In genomic region chr8:122174133-122174930, GRCm38 (mm10) we compare ENCODE assay signal across 8 mouse cellular contexts.
DNase-seq lines count a peak whose midpoint lies in the region; ATAC-seq and TF ChIP-seq lines count a peak whose summit lies in the region.
"Had no signal": no experiment of that assay in that cellular context is flagged by ENCODE, and none has a peak within 500 bp of the region (broad histone marks: within the 10 kb centered on the region; RNA-seq: fewer than 3 reads in every experiment).

No protein-coding gene starts in this region.

- TF ChIP-seq EP300 in lung, postnatal 0 days (IDR thresholded peaks at IDR 0.05): no peak

- 28% methylated on average over 10 of the region's 10 CpGs for WGBS in lung, postnatal 0 days

- H3K4me2 ChIP-seq in lung, postnatal 0 days (replicated peaks; ENCODE audit: low read depth, low read length): no peak overlapping the region
- H3K4me2 ChIP-seq: neural tube, embryonic 12.5 days had no signal

- CTCF ChIA-PET in Patski (lab: Charles Lee): interaction anchor here (1.6 kb wide), 1 partner anchor 11 kb away, joined by 3 read pairs; no protein-coding TSS in a partner anchor

- intact Hi-C loops in heart, postnatal 36 days (cut with DNase I): no loop called here

- H3K4me3 ChIP-seq in lung, postnatal 0 days (ENCODE audit: low read depth, low read length): no peak overlapping the region
- H3K4me3 ChIP-seq: neural tube, embryonic 12.5 days had no signal

- in situ Hi-C loops in Patski (cut with MboI; ENCODE audit: low pct_unique_long_range_greater_than_20kb): loop anchor here (5.0 kb wide), 1 partner anchor 53 kb away; no protein-coding TSS in a partner anchor

- H3K27ac ChIP-seq in lung, postnatal 0 days (ENCODE audit: low read length): no peak overlapping the region
- H3K27ac ChIP-seq: neural tube, embryonic 12.5 days had no signal

- no peaks in the 10 kb centered on the region for H3K4me1 ChIP-seq in lung, postnatal 0 days (ENCODE audit: insufficient read depth, low read depth, low read length)
- H3K4me1 ChIP-seq: neural tube, embryonic 12.5 days had no signal

- peak; percentile 36 for DNase-seq in lung, postnatal 0 days (ENCODE audit: low spot score)
- DNase-seq in lung, postnatal 14 days: no peak
- DNase-seq in Patski (ENCODE audit: low read depth, low spot score): no peak
- DNase-seq in retina, postnatal 7 days (ENCODE audit: low read depth, low spot score): peak; percentile 6
- DNase-seq in heart, postnatal 36 days: no peak

- H3K9ac ChIP-seq in lung, postnatal 0 days (replicated peaks; ENCODE audit: low read depth): no peak overlapping the region
- H3K9ac ChIP-seq: neural tube, embryonic 12.5 days had no signal

- TF ChIP-seq CTCF in lung, postnatal 0 days (IDR thresholded peaks at IDR 0.05): peak; percentile 42
- TF ChIP-seq CTCF in Patski (IDR thresholded peaks at IDR 0.05): no peak

- no peaks in the 10 kb centered on the region for H3K36me3 ChIP-seq in lung, postnatal 0 days (ENCODE audit: insufficient read depth, low read length)
- H3K36me3 ChIP-seq: neural tube, embryonic 12.5 days had no signal

- no peaks in the 10 kb centered on the region for H3K9me3 ChIP-seq in lung, postnatal 0 days (ENCODE audit: low read length)
- H3K9me3 ChIP-seq: neural tube, embryonic 12.5 days had no signal

- no peaks in the 10 kb centered on the region; the same call in 1 of the 2 replicates for H3K27me3 ChIP-seq in lung, postnatal 0 days (replicated peaks; ENCODE audit: insufficient read depth, low read length)
- no peaks in the 10 kb centered on the region for H3K27me3 ChIP-seq in Patski
- H3K27me3 ChIP-seq: neural tube, embryonic 12.5 days had no signal

- peak; percentile 70 for ATAC-seq in lung, postnatal 0 days
- ATAC-seq in Patski: peak; percentile 22
- ATAC-seq in granulocyte monocyte progenitor cell, adult 5-6 weeks (replicated peaks; ENCODE audit: poor library complexity, severe bottlenecking): peak; percentile 60
- ATAC-seq in erythroblast, adult 5-6 weeks (replicated peaks; ENCODE audit: low FRiP score, poor library complexity, severe bottlenecking): no peak

- POLR2A ChIA-PET in Patski (lab: Charles Lee): interaction anchor here (0.5 kb wide), 1 partner anchor 8 kb away, joined by 3 read pairs; no protein-coding TSS in a partner anchor

Comparison
In these comparisons a context has a peak if more than half of its experiments do, and no peak if none do; other contexts are left out.
1. DNase-seq: peak in lung, postnatal 0 days (single experiment) and retina, postnatal 7 days (single experiment); none in lung, postnatal 14 days (single experiment), Patski (single experiment) and heart, postnatal 36 days (0 of 2).